Mouse (Mus musculus) cerebellum, adult 2 months (tissue): ENCODE data around the gene Prkcsh.

Source experiments
- CTCF ChIP-seq: fragments of 200-500 bp; IDR thresholded peaks from 2 replicates; pipeline ENCODE4 v1.5.1; 2011; ENCODE audit warnings: low read depth, mild to moderate bottlenecking, control low read depth, low read length, moderate library complexity, borderline replicate concordance; ENCODE audit not compliant: insufficient read depth
- POLR2A ChIP-seq: fragments of 200-500 bp; IDR thresholded peaks from 2 replicates; pipeline ENCODE4 v1.6.1; 2011; ENCODE audit warnings: low read length, control low read depth, borderline replicate concordance; ENCODE audit not compliant: insufficient read depth

- TF ChIP-seq POLR2A: no peak
- TF ChIP-seq CTCF: no peak
These were observed 54.5 kb downstream of the Prkcsh start for GRCm38 (mm10) chr9:22057031-22057517.
